Mouse (Mus musculus): Measurements from ENCODE around the gene Cntn5. TPM values are rescaled to one million over a fixed set of nuclear protein-coding genes. Genes with fewer than 3 reads are reported as not detected.

Gene Cntn5
- polyA plus RNA-seq, 1 experiment = not detected

GRCm38 (mm10) chr9:10269342-10269741 is 635.2 kb downstream of the Cntn5 start:
- TF ChIP-seq MYOD1 (IDR thresholded peaks at IDR 0.05; ENCODE audit: control insufficient read depth in 1 of 3, insufficient read length in 2 of 3, low read depth in 2 of 3) = no peak
- TF ChIP-seq TCF12 (IDR thresholded peaks at IDR 0.05; ENCODE audit: insufficient read depth, poor library complexity, severe bottlenecking) = no peak
- TF ChIP-seq E2F4 (IDR thresholded peaks at IDR 0.05; ENCODE audit: insufficient read depth) = no peak
- no peak for TF ChIP-seq TCF3 (IDR thresholded peaks at IDR 0.05; ENCODE audit: insufficient read length, low read depth)
- no peak for TF ChIP-seq MYOG (IDR thresholded peaks at IDR 0.05; ENCODE audit: control insufficient read depth in 1 of 3, insufficient read depth in 1 of 3, insufficient read length in 2 of 3, low read depth in 2 of 3)
- no peak for TF ChIP-seq MAX (IDR thresholded peaks at IDR 0.05; ENCODE audit: low read depth)
- TF ChIP-seq POLR2A (IDR thresholded peaks at IDR 0.05; ENCODE audit: insufficient read length, low read depth) = no peak
- TF ChIP-seq USF1 (IDR thresholded peaks at IDR 0.05; ENCODE audit: low read depth) = no peak
- no peak for TF ChIP-seq SRF (IDR thresholded peaks at IDR 0.05; ENCODE audit: control insufficient read depth, insufficient read length, low read depth)
- TF ChIP-seq CEBPB (IDR thresholded peaks at IDR 0.05; ENCODE audit: insufficient read depth, poor library complexity, severe bottlenecking) = no peak
- TF ChIP-seq POLR2AphosphoS2 (IDR thresholded peaks at IDR 0.05; ENCODE audit: insufficient read length, low read depth) = no peak
- TF ChIP-seq REST (IDR thresholded peaks at IDR 0.05; ENCODE audit: insufficient read depth, insufficient read length) = no peak
- Histone ChIP-seq H3K4me3 (no peak overlapping the region), H3K36me3 (ENCODE audit: control insufficient read depth, insufficient read depth) (no peaks in the 10 kb centered on the region), H3ac (ENCODE audit: control insufficient read depth, insufficient read length) (no peak overlapping the region), H3K4me2 (ENCODE audit: low read depth) (no peak overlapping the region), H3K27me3 (ENCODE audit: control insufficient read depth, insufficient read depth, insufficient read length) (no peaks in the 10 kb centered on the region), H3K79me2 (ENCODE audit: control insufficient read depth, insufficient read depth) (no peaks in the 10 kb centered on the region)

DNA sequence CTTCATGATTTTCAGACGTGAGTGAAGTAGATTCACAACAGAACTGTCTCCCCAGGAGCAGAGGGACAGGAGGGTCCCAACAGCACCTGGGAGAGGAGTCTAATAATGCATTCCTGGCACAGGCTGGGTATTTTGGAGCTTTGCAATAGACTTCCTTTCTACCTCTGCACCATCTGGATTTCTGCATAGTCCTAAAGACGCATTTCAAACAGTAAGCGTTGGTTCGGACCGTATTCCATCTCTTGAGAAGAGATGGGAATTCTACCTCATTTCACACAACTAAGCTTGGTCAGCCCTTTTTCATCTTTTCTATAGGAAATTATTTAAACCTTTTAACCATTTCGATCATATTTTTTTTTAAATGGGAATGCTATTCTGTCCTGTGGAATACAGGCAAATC is 635.7 kb downstream of the Cntn5 start:
- Histone ChIP-seq H3K79me2 (ENCODE audit: control insufficient read depth, insufficient read depth) (no peaks in the 10 kb centered on the region), H3K36me3 (ENCODE audit: control insufficient read depth, insufficient read depth) (no peaks in the 10 kb centered on the region), H3ac (ENCODE audit: control insufficient read depth, insufficient read length) (no peak overlapping the region), H3K4me2 (ENCODE audit: low read depth) (no peak overlapping the region), H3K27me3 (ENCODE audit: control insufficient read depth, insufficient read depth, insufficient read length) (no peaks in the 10 kb centered on the region), H3K4me3 (no peak overlapping the region)
- TF ChIP-seq CEBPB (IDR thresholded peaks at IDR 0.05; ENCODE audit: insufficient read depth, poor library complexity, severe bottlenecking) = no peak

DNA sequence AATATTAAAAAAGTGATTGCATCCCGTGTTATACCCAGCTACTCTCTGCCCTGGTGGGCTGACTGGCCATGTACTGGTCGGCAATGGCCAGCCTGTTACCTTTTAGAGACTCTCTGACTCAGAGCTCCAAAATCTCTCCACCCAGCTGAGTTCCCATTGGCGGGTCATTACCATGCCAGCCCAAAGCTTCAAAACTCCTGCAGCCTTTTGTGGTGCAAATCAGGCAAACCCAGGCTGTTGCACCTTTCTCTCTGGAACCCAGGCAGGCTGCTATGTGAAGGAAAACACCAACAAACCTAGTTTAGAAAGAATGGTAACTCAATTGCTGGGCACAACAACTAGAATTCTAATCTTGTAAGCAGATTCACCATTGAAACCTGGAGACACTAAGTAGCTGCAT is 639.0 kb downstream of the Cntn5 start:
- Histone ChIP-seq H3K27me3 (ENCODE audit: control insufficient read depth, insufficient read depth, insufficient read length) (no peaks in the 10 kb centered on the region), H3K36me3 (ENCODE audit: control insufficient read depth, insufficient read depth) (no peaks in the 10 kb centered on the region), H3ac (ENCODE audit: control insufficient read depth, insufficient read length) (no peak overlapping the region), H3K4me3 (no peak overlapping the region), H3K79me2 (ENCODE audit: control insufficient read depth, insufficient read depth) (no peaks in the 10 kb centered on the region), H3K4me2 (ENCODE audit: low read depth) (no peak overlapping the region)
- no peak for TF ChIP-seq REST (IDR thresholded peaks at IDR 0.05; ENCODE audit: insufficient read depth, insufficient read length)
- no peak for TF ChIP-seq MYOD1 (IDR thresholded peaks at IDR 0.05; ENCODE audit: control insufficient read depth in 1 of 3, insufficient read length in 2 of 3, low read depth in 2 of 3)
- no peak for TF ChIP-seq MAX (IDR thresholded peaks at IDR 0.05; ENCODE audit: low read depth)
- TF ChIP-seq POLR2AphosphoS2 (IDR thresholded peaks at IDR 0.05; ENCODE audit: insufficient read length, low read depth) = no peak
- TF ChIP-seq E2F4 (IDR thresholded peaks at IDR 0.05; ENCODE audit: insufficient read depth) = no peak
- no peak for TF ChIP-seq POLR2A (IDR thresholded peaks at IDR 0.05; ENCODE audit: insufficient read length, low read depth)
- no peak for TF ChIP-seq USF1 (IDR thresholded peaks at IDR 0.05; ENCODE audit: low read depth)
- no peak for TF ChIP-seq TCF12 (IDR thresholded peaks at IDR 0.05; ENCODE audit: insufficient read depth, poor library complexity, severe bottlenecking)
- no peak for TF ChIP-seq SRF (IDR thresholded peaks at IDR 0.05; ENCODE audit: control insufficient read depth, insufficient read length, low read depth)
- TF ChIP-seq TCF3 (IDR thresholded peaks at IDR 0.05; ENCODE audit: insufficient read length, low read depth) = no peak
- TF ChIP-seq CEBPB (IDR thresholded peaks at IDR 0.05; ENCODE audit: insufficient read depth, poor library complexity, severe bottlenecking) = no peak
- TF ChIP-seq MYOG (IDR thresholded peaks at IDR 0.05; ENCODE audit: control insufficient read depth in 1 of 3, insufficient read depth in 1 of 3, insufficient read length in 2 of 3, low read depth in 2 of 3) = no peak

DNA sequence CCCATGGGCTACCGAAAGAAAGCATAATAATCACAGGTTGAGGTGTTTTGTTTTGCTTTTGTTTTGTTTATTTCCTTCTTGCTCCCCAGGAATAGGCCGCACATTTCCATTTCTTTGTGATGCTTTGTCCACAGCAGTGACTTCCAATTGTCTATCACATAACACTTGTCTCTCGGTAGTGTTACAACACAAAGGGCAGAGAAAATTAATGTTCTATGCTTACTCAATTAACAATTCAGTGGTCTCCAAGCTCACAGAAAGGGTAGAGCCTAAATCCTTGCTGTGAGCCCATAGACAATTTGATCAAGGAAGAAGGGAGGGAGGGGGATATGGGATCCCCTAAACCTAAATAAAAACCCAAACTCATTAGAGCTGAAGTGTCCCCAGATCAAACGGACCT is 671.2 kb downstream of the Cntn5 start:
- Histone ChIP-seq H3K4me2 (ENCODE audit: low read depth) (no peak overlapping the region), H3K36me3 (ENCODE audit: control insufficient read depth, insufficient read depth) (no peaks in the 10 kb centered on the region), H3K4me3 (no peak overlapping the region), H3K27me3 (ENCODE audit: control insufficient read depth, insufficient read depth, insufficient read length) (no peaks in the 10 kb centered on the region), H3ac (ENCODE audit: control insufficient read depth, insufficient read length) (no peak overlapping the region), H3K79me2 (ENCODE audit: control insufficient read depth, insufficient read depth) (no peaks in the 10 kb centered on the region)
- TF ChIP-seq POLR2A (IDR thresholded peaks at IDR 0.05; ENCODE audit: insufficient read length, low read depth) = no peak
- TF ChIP-seq TCF12 (IDR thresholded peaks at IDR 0.05; ENCODE audit: insufficient read depth, poor library complexity, severe bottlenecking) = no peak
- TF ChIP-seq SRF (IDR thresholded peaks at IDR 0.05; ENCODE audit: control insufficient read depth, insufficient read length, low read depth) = no peak
- TF ChIP-seq TCF3 (IDR thresholded peaks at IDR 0.05; ENCODE audit: insufficient read length, low read depth) = no peak
- TF ChIP-seq USF1 (IDR thresholded peaks at IDR 0.05; ENCODE audit: low read depth) = no peak
- TF ChIP-seq MYOD1 (IDR thresholded peaks at IDR 0.05; ENCODE audit: control insufficient read depth in 1 of 3, insufficient read length in 2 of 3, low read depth in 2 of 3) = no peak
- TF ChIP-seq MAX (IDR thresholded peaks at IDR 0.05; ENCODE audit: low read depth) = no peak
- TF ChIP-seq CEBPB (IDR thresholded peaks at IDR 0.05; ENCODE audit: insufficient read depth, poor library complexity, severe bottlenecking) = no peak
- TF ChIP-seq POLR2AphosphoS2 (IDR thresholded peaks at IDR 0.05; ENCODE audit: insufficient read length, low read depth) = no peak
- no peak for TF ChIP-seq MYOG (IDR thresholded peaks at IDR 0.05; ENCODE audit: control insufficient read depth in 1 of 3, insufficient read depth in 1 of 3, insufficient read length in 2 of 3, low read depth in 2 of 3)
- TF ChIP-seq E2F4 (IDR thresholded peaks at IDR 0.05; ENCODE audit: insufficient read depth) = no peak

DNA sequence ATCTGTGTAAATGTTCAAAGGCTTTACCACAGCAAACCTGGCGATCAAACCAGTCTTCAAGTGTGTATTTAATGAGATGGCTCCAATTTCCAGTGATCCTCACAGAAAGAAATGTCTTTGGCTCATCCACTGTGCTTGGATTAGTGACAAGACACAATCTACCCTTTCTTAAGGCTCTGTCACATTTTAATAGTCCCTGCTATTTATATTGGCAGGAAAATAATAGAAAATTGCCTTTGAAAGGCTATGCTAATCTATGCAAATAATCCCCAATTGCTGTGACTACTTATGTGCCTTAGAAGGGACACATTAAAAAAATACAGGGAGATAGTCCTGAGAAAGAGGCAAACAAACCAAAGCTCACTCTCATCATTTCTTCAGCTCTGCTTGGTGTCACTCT is 672.5 kb downstream of the Cntn5 start:
- Histone ChIP-seq H3ac (ENCODE audit: control insufficient read depth, insufficient read length) (no peak overlapping the region), H3K36me3 (ENCODE audit: control insufficient read depth, insufficient read depth) (no peaks in the 10 kb centered on the region), H3K27me3 (ENCODE audit: control insufficient read depth, insufficient read depth, insufficient read length) (no peaks in the 10 kb centered on the region), H3K4me3 (no peak overlapping the region), H3K4me2 (ENCODE audit: low read depth) (no peak overlapping the region), H3K79me2 (ENCODE audit: control insufficient read depth, insufficient read depth) (no peaks in the 10 kb centered on the region)
- TF ChIP-seq TCF3 (IDR thresholded peaks at IDR 0.05; ENCODE audit: insufficient read length, low read depth) = no peak
- no peak for TF ChIP-seq TCF12 (IDR thresholded peaks at IDR 0.05; ENCODE audit: insufficient read depth, poor library complexity, severe bottlenecking)
- TF ChIP-seq POLR2AphosphoS2 (IDR thresholded peaks at IDR 0.05; ENCODE audit: insufficient read length, low read depth) = no peak
- TF ChIP-seq MYOD1 (IDR thresholded peaks at IDR 0.05; ENCODE audit: control insufficient read depth in 1 of 3, insufficient read length in 2 of 3, low read depth in 2 of 3) = no peak
- TF ChIP-seq CEBPB (IDR thresholded peaks at IDR 0.05; ENCODE audit: insufficient read depth, poor library complexity, severe bottlenecking) = no peak
- no peak for TF ChIP-seq REST (IDR thresholded peaks at IDR 0.05; ENCODE audit: insufficient read depth, insufficient read length)
- no peak for TF ChIP-seq E2F4 (IDR thresholded peaks at IDR 0.05; ENCODE audit: insufficient read depth)
- TF ChIP-seq MYOG (IDR thresholded peaks at IDR 0.05; ENCODE audit: control insufficient read depth in 1 of 3, insufficient read depth in 1 of 3, insufficient read length in 2 of 3, low read depth in 2 of 3) = no peak
- no peak for TF ChIP-seq USF1 (IDR thresholded peaks at IDR 0.05; ENCODE audit: low read depth)

Data from myocyte (in vitro differentiated cells).